Mouse (Mus musculus) lung, postnatal 14 days (tissue): ENCODE data around the gene Mis12.
A peak's percentile ranks its signal among the peaks of the same experiment; 100 is the strongest.

Experiments
- DNase-seq: peaks from one replicate; pipeline ENCODE4 v3.0.0; 2021

Mis12 gene

GRCm38 (mm10) chr11:71019201-71020068 lies at the start of gene Mis12, which contains the start of gene Derl2:
Mis12 (plus strand) TSS chr11:71019611.
Derl2 (minus strand) TSS chr11:71019841.
- peak; percentile 97 for DNase-seq

GRCm38 (mm10) chr11:70969821-70970559 lies 49.4 kb upstream of the Mis12 start, which contains the start of the genes Nup88 and Rpain:
Nup88 (minus strand) TSS chr11:70969973.
Rpain (plus strand) TSS chr11:70970213.
- DNase-seq = peak; percentile 91

- DNase-seq = peak; percentile 2
Measured at GRCm38 (mm10) chr11:70970560-70971540, 48.6 kb upstream of the Mis12 start.

GRCm38 (mm10) chr11:70972586-70972985 lies 46.8 kb upstream of the Mis12 start:
- no peak for DNase-seq

GRCm38 (mm10) chr11:70973947-70974346 lies 45.5 kb upstream of the Mis12 start:
- DNase-seq = no peak

GRCm38 (mm10) chr11:70975193-70975592 lies 44.2 kb upstream of the Mis12 start:
- DNase-seq = no peak

- DNase-seq = no peak
Measured at GRCm38 (mm10) chr11:70977293-70977692, 42.1 kb upstream of the Mis12 start.

- DNase-seq = no peak
Measured at GRCm38 (mm10) chr11:70980232-70980631, 39.2 kb upstream of the Mis12 start.

- no peak for DNase-seq
Measured at GRCm38 (mm10) chr11:70980751-70981510, 38.5 kb upstream of the Mis12 start.

- no peak for DNase-seq
Measured at GRCm38 (mm10) chr11:70982030-70982429, 37.4 kb upstream of the Mis12 start.

GRCm38 (mm10) chr11:70982557-70983228 lies 36.7 kb upstream of the Mis12 start, which contains the start of gene C1qbp:
C1qbp (minus strand) TSS chr11:70983026.
- peak; percentile 97 for DNase-seq

- no peak for DNase-seq
Measured at GRCm38 (mm10) chr11:71001167-71001566, 18.2 kb upstream of the Mis12 start.

- no peak for DNase-seq
Measured at GRCm38 (mm10) chr11:71003611-71004315, 15.6 kb upstream of the Mis12 start.

- DNase-seq = peak; percentile 96
Measured at GRCm38 (mm10) chr11:71004316-71004773, 15.1 kb upstream of the Mis12 start, which contains the start of gene Dhx33. Dhx33 (minus strand) TSS chr11:71004437.

GRCm38 (mm10) chr11:71005046-71005445 lies 14.4 kb upstream of the Mis12 start:
- DNase-seq = no peak

- DNase-seq = no peak
Measured at GRCm38 (mm10) chr11:71007026-71007425, 12.4 kb upstream of the Mis12 start.

GRCm38 (mm10) chr11:71007831-71008230 lies 11.6 kb upstream of the Mis12 start:
- DNase-seq = peak; percentile 9

GRCm38 (mm10) chr11:71008321-71008720 lies 11.1 kb upstream of the Mis12 start:
- no peak for DNase-seq

- DNase-seq = peak; percentile 7
Measured at GRCm38 (mm10) chr11:71012743-71013142, 6.7 kb upstream of the Mis12 start.

GRCm38 (mm10) chr11:71017051-71017450 lies 2.4 kb upstream of the Mis12 start:
- DNase-seq = no peak
